Mouse (Mus musculus): ENCODE measurements around the gene Kcnk6. TPM values are rescaled to one million over a fixed set of nuclear protein-coding genes. Genes with fewer than 3 reads are reported as not detected.
A peak's percentile ranks its signal among the peaks of the same experiment; 100 is the strongest.

The Kcnk6 gene
- total and polyA plus RNA-seq, 2 experiments from 2014 or later: 1.5 to 6.1 TPM

- under 1% methylated on average over 62 of the region's 62 CpGs for WGBS
Measured at GRCm38 (mm10) chr7:29180077-29180853, 52.0 kb downstream of the Kcnk6 start, which contains the start of gene Psmd8. Gene Psmd8 (minus strand): TSS chr7:29180701.

GRCm38 (mm10) chr7:29179323-29179722 lies 53.0 kb downstream of the Kcnk6 start:
- ATAC-seq: no peak
- H3K4me3 ChIP-seq (ENCODE audit: low read length): peak overlapping the region; percentile 49
- peaks cover 10% of the 10 kb centered on the region for H3K4me1 ChIP-seq (ENCODE audit: insufficient read depth, low read length)
- no peak overlapping the region for H3K27ac ChIP-seq
- peak overlapping the region; percentile 73 for H3K9ac ChIP-seq (replicated peaks; ENCODE audit: low read length)
- WGBS: 59% methylated on average over 7 of the region's 7 CpGs
- TF ChIP-seq CTCF (IDR thresholded peaks at IDR 0.05; ENCODE audit: low read depth): no peak
- DNase-seq (ENCODE audit: low spot score): no peak
- peaks cover 22% of the 10 kb centered on the region for H3K36me3 ChIP-seq (ENCODE audit: insufficient read depth, low read length)
- H3K4me2 ChIP-seq (ENCODE audit: low read depth, low read length): peak overlapping the region; percentile 85
- H3K9me3 ChIP-seq (ENCODE audit: low read length): no peaks in the 10 kb centered on the region
- 0 out of 2 replicates have a peak, but pooled peaks cover under 1% of the 10 kb centered on the region for H3K27me3 ChIP-seq (ENCODE audit: insufficient read depth, low read length)

More at GRCm38 (mm10) chr7:29180077-29180853, 52.0 kb downstream of the Kcnk6 start, which contains the start of gene Psmd8:
- Histone ChIP-seq H3K9me3 (ENCODE audit: low read length) (no peaks in the 10 kb centered on the region), H3K27me3 (ENCODE audit: insufficient read depth, low read length) (no peaks in the 10 kb centered on the region), H3K4me2 (ENCODE audit: low read depth, low read length) (peak within 1 kb of the TSS; percentile 85), H3K4me1 (ENCODE audit: insufficient read depth, low read length) (peaks cover 10% of the 10 kb centered on the region), H3K36me3 (ENCODE audit: insufficient read depth, low read length) (peaks cover 13% of the 10 kb centered on the region), H3K9ac (replicated peaks; ENCODE audit: low read length) (peak within 1 kb of the TSS; percentile 73), H3K27ac (peak within 1 kb of the TSS; percentile 76), H3K4me3 (ENCODE audit: low read length) (peak within 1 kb of the TSS; percentile 49)
- TF ChIP-seq CTCF (IDR thresholded peaks at IDR 0.05; ENCODE audit: low read depth): peak; percentile 62
- DNase-seq (ENCODE audit: low spot score) (peak; percentile 99), ATAC-seq (peak; percentile 98)

GRCm38 (mm10) chr7:29178106-29178505 lies 54.2 kb downstream of the Kcnk6 start:
- H3K9ac ChIP-seq (replicated peaks; ENCODE audit: low read length): no peak overlapping the region
- no peak overlapping the region for H3K4me2 ChIP-seq (ENCODE audit: low read depth, low read length)
- WGBS: 85% methylated on average over 4 of the region's 4 CpGs

GRCm38 (mm10) chr7:29172390-29173016 lies 59.8 kb downstream of the Kcnk6 start:
- Histone ChIP-seq H3K27me3 (ENCODE audit: insufficient read depth, low read length) (peaks cover 26% of the 10 kb centered on the region; the same call in 1 of the 2 replicates), H3K4me1 (ENCODE audit: insufficient read depth, low read length) (peaks cover 12% of the 10 kb centered on the region), H3K4me3 (ENCODE audit: low read length) (no peak overlapping the region), H3K4me2 (ENCODE audit: low read depth, low read length) (no peak overlapping the region), H3K36me3 (ENCODE audit: insufficient read depth, low read length) (peaks cover 37% of the 10 kb centered on the region), H3K27ac (no peak overlapping the region), H3K9me3 (ENCODE audit: low read length) (no peaks in the 10 kb centered on the region), H3K9ac (replicated peaks; ENCODE audit: low read length) (no peak overlapping the region)
- no peak for TF ChIP-seq CTCF (IDR thresholded peaks at IDR 0.05; ENCODE audit: low read depth)
- WGBS: 43% methylated on average over 29 of the region's 32 CpGs
- ATAC-seq: no peak
- DNase-seq (ENCODE audit: low spot score): no peak

More at GRCm38 (mm10) chr7:29178106-29178505, 54.2 kb downstream of the Kcnk6 start:
- DNase-seq (ENCODE audit: low spot score): no peak
- Histone ChIP-seq H3K27ac (no peak overlapping the region), H3K36me3 (ENCODE audit: insufficient read depth, low read length) (peaks cover 32% of the 10 kb centered on the region), H3K4me3 (ENCODE audit: low read length) (no peak overlapping the region), H3K9me3 (ENCODE audit: low read length) (no peaks in the 10 kb centered on the region), H3K27me3 (ENCODE audit: insufficient read depth, low read length) (peaks cover 12% of the 10 kb centered on the region; the same call in 1 of the 2 replicates), H3K4me1 (ENCODE audit: insufficient read depth, low read length) (peaks cover 10% of the 10 kb centered on the region)
- no peak for ATAC-seq
- TF ChIP-seq CTCF (IDR thresholded peaks at IDR 0.05; ENCODE audit: low read depth): peak; percentile 37; the same call in 1 of the 2 replicates

Other genes with a start within 250 kb of the Kcnk6 start
- gene Ryr1, start 107.3 kb downstream of the Kcnk6 start, total RNA-seq (2014; rRNA removed): 3.8 and 5.0 TPM in 2 replicates
- gene Ryr1, start 107.3 kb downstream of the Kcnk6 start, polyA plus RNA-seq (2015; fragmentation: Nextera tagmentation; extraction: Ambion mirVana): 11.4 and 12.5 TPM in 2 replicates
- 2.9 and 3.3 TPM in 2 replicates for gene Rasgrp4, start 97.7 kb downstream of the Kcnk6 start, total RNA-seq (2014; rRNA removed)
- 0.84 and 1.3 TPM in 2 replicates for gene Rasgrp4, start 97.7 kb downstream of the Kcnk6 start, polyA plus RNA-seq (2015; fragmentation: Nextera tagmentation; extraction: Ambion mirVana)
- gene Fam98c, start 76.3 kb downstream of the Kcnk6 start, total RNA-seq (2014; rRNA removed): 48.7 and 67.4 TPM in 2 replicates
- gene Fam98c, start 76.3 kb downstream of the Kcnk6 start, polyA plus RNA-seq (2015; fragmentation: Nextera tagmentation; extraction: Ambion mirVana): 51.8 and 54.3 TPM in 2 replicates
- 0.73 and 0.75 TPM in 2 replicates for gene Ggn, start 62.3 kb downstream of the Kcnk6 start, total RNA-seq (2014; rRNA removed)
- gene Ggn, start 62.3 kb downstream of the Kcnk6 start, polyA plus RNA-seq (2015; fragmentation: Nextera tagmentation; extraction: Ambion mirVana): 0.41 and 0.74 TPM in 2 replicates
- 27.4 and 30.8 TPM in 2 replicates for gene Spred3, start 62.1 kb downstream of the Kcnk6 start, total RNA-seq (2014; rRNA removed)
- gene Spred3, start 62.1 kb downstream of the Kcnk6 start, polyA plus RNA-seq (2015; fragmentation: Nextera tagmentation; extraction: Ambion mirVana): 11.1 and 11.2 TPM in 2 replicates
- 320 and 323 TPM in 2 replicates for gene Psmd8, start 51.8 kb downstream of the Kcnk6 start, total RNA-seq (2014; rRNA removed)
- gene Psmd8, start 51.8 kb downstream of the Kcnk6 start, polyA plus RNA-seq (2015; fragmentation: Nextera tagmentation; extraction: Ambion mirVana): 285 and 286 TPM in 2 replicates
- gene Catsperg1, start 18.5 kb downstream of the Kcnk6 start, total RNA-seq (2014; rRNA removed): 1.8 and 2.4 TPM in 2 replicates
- gene Catsperg1, start 18.5 kb downstream of the Kcnk6 start, polyA plus RNA-seq (2015; fragmentation: Nextera tagmentation; extraction: Ambion mirVana): 0.95 and 1.9 TPM in 2 replicates
- gene Yif1b, start 5.8 kb upstream of the Kcnk6 start, total RNA-seq (2014; rRNA removed): 125 and 131 TPM in 2 replicates
- gene Yif1b, start 5.8 kb upstream of the Kcnk6 start, polyA plus RNA-seq (2015; fragmentation: Nextera tagmentation; extraction: Ambion mirVana): 122 and 130 TPM in 2 replicates
- not detected in 2 replicates for gene 2200002D01Rik, start 16.0 kb upstream of the Kcnk6 start, total RNA-seq (2014; rRNA removed)
- gene 2200002D01Rik, start 16.0 kb upstream of the Kcnk6 start, polyA plus RNA-seq (2015; fragmentation: Nextera tagmentation; extraction: Ambion mirVana): 0.91 and 1.4 TPM in 2 replicates
- gene Spint2, start 49.4 kb upstream of the Kcnk6 start, total RNA-seq (2014; rRNA removed): 33.4 and 38.6 TPM in 2 replicates
- 123 and 133 TPM in 2 replicates for gene Spint2, start 49.4 kb upstream of the Kcnk6 start, polyA plus RNA-seq (2015; fragmentation: Nextera tagmentation; extraction: Ambion mirVana)
- gene Ppp1r14a, start 56.8 kb upstream of the Kcnk6 start, total RNA-seq (2014; rRNA removed): 3.4 and 8.4 TPM in 2 replicates
- gene Ppp1r14a, start 56.8 kb upstream of the Kcnk6 start, polyA plus RNA-seq (2015; fragmentation: Nextera tagmentation; extraction: Ambion mirVana): 3.2 and 3.4 TPM in 2 replicates
- 131 and 158 TPM in 2 replicates for gene Dpf1, start 71.4 kb upstream of the Kcnk6 start, total RNA-seq (2014; rRNA removed)
- 105 and 111 TPM in 2 replicates for gene Dpf1, start 71.4 kb upstream of the Kcnk6 start, polyA plus RNA-seq (2015; fragmentation: Nextera tagmentation; extraction: Ambion mirVana)